Mouse (Mus musculus) A20 (cell line): ENCODE measurements at regions not wholly inside any gene's neighbourhood (a gene's known extent, or its start where the extent isn't known, plus 50 kb on each side); places are given as distances from the start of the nearest gene placed in this dataset.

Experiments
- DNase-seq: peaks from one replicate; pipeline ENCODE4 v3.0.0-alpha.2; 2011; ENCODE audit warnings: low read depth, low spot score

DNA sequence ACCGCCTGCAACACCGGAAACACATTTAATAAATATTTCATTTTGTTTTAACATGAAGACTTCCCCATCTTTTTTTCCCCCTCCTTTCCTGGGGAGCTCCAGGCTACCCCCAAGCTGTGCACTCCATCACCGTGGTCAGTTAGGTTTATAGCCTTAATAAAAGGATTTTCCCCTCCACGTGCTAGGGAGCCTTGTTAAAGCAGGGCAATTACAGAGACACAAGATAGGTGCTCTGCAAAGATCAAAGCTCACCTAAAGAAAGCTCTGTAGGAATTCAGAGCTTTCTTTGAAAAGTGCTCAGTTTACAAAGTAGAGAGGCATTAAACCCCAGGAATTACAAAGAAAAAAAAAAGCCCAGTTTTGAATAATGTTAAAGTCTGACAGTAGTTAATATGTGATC, 61.6 kb upstream of the Etaa1 start:
- no peak for DNase-seq

DNA sequence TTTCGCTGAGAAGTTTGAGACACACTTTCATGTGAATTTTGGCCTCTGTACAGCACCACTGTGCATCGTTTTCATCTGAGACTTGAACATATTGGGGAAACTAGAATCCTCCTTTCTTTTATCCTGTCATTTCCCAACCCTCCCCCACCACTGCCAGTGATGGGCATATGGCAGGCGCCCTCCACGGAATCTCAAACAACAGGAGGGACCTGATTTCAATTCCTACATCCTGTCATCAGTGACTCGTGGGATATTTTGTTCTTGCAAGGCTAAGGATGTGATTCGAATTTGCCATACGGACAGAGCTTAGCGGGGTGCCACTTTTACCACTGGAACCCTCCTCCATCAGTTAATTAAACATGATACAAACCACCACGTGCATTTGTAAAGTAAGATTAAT, 60.9 kb upstream of the Etaa1 start:
- no peak for DNase-seq

DNA sequence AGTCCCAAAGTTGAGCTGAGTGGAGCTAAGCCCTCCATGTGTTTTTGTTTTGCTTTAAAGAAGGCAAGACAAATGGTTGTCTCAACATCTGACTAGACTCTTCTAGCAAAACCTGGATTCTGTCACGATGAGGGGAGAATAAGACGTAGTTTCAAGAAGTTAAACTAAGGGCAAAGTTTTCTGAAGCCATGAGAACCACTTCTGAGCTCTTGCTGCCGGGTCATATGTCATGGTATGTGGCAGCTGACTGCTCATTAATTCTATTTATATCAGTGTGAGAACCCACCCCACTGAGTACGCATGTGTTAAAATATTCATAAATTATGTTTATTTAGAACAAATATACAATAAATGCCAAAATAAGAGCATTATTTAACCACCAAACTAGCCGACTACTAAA, 58.4 kb upstream of the Etaa1 start:
- no peak for DNase-seq

DNA sequence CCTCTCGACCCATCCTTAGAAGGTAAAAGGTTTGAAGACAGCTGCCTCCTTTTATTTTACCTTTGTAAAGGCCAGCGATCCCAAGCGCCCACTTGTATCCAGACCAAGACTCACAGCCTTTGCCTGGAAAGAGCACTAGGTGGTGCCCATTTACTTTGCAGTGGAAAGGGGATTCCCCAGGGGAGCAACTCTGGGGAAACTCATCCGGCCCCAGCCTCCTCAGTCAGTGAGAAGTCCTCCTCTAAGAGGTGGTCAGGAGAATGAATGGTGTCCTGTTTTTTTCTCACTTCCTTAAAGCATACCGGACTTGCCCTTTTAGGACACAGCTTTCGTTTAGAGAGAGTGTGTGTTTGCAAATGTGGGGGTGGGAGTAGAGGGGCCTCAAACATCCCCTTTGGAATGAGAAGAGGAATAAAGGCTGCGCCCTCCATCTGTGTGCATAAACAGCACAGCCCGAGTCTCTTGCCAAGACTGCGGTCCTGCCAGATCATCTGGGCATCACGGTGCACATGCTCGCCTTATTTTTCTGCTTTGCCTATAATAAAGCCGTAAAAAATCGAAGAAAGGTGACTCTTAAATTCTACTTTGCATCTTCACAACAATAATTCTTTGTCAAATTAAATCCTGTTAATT, 57.5 kb upstream of the Etaa1 start:
- peak; percentile 2 for DNase-seq

DNA sequence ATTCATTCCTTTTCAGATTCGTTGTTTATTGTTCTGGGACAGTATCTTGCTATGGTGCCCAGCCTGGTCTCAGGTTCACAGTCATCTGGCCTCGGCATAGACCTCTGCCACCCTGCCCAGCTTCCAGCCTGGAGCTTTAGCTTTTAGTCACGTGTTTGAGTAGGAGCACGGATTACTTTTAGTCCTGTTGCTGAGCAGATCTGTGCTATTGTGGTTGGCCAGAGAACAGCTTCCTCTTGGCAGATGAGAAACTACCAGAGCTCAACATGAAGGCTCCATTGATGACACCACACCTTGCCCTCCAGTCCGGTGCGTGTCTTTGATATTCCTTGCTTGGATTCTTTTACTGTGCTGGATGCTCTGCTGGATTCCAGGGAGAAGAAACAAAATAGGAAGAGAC, 54.5 kb upstream of the Etaa1 start:
- DNase-seq, result no peak
